Mouse (Mus musculus) effector memory CD4-positive, alpha-beta T cell, adult 5 months (primary cell): ENCODE data around the gene Gm20820. TPM values are rescaled to one million over a fixed set of nuclear protein-coding genes. Genes with fewer than 3 reads are reported as not detected.

ENCODE experiments used
- polyA plus RNA-seq: library from polyadenylated mRNA; unstranded; fragments of 100-300 nt; shearing (Covaris generic); gene quantifications from one replicate; pipeline ENCODE4 v1.2.1, GENCODE M21; 2017

Gene Gm20820
- polyA plus RNA-seq: not detected

DNA sequence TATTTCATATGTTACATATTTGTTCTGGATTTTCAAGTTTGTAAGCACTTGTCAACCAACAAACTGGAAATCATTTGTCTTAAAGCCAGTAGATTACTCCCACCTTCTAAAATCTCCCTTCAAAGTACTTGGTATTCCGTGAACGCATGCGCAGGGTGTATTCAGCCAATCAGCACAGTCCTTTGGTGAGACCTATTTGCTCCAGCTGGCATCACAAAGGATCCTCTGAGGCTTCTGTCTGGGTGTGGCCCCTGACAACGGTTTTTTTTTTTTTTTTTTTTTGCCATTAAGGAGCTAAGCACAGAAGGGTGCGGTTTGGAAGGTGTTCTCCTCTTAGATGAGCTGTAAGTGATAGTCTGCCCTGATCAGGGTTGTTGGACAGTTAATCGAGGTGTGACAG lies at the start of gene Gm20820:
Gm20820 (plus strand) TSS at position 301 of the 400 bp plus-strand sequence.

